Mouse (Mus musculus) heart, embryonic 13.5 days (tissue): ENCODE measurements at regions not wholly inside any gene's neighbourhood (a gene's known extent, or its start where the extent isn't known, plus 50 kb on each side); places are given as distances from the start of the nearest gene placed in this dataset. TPM values are rescaled to one million over a fixed set of nuclear protein-coding genes. Genes with fewer than 3 reads are reported as not detected.

ENCODE experiments used
- ATAC-seq: fragments of 200-750 bp; cut with Nextera tagmentation; 2 replicates; pipeline ENCODE4 v1.8.0; 2017; ENCODE audit warnings: moderate TSS enrichment; ENCODE audit not compliant: insufficient number of reproducible peaks, low FRiP score, low TSS enrichment; ENCODE audit errors: extremely low read depth
- H3K27ac ChIP-seq: fragments of 300-500 bp; sonication (generic); replicated peaks from 2 replicates; pipeline ENCODE4 v1.5.1; 2015; ENCODE audit warnings: moderate library complexity, mild to moderate bottlenecking, inconsistent platforms
- H3K27me3 ChIP-seq: fragments of 300-500 bp; sonication (generic); replicated peaks from 2 replicates; pipeline ENCODE4 v1.6.1; 2015; ENCODE audit warnings: mild to moderate bottlenecking, inconsistent platforms
- H3K36me3 ChIP-seq: fragments of 300-500 bp; sonication (generic); 2 replicates; pipeline ENCODE4 v1.6.1; 2015; ENCODE audit warnings: mild to moderate bottlenecking, inconsistent platforms
- H3K4me1 ChIP-seq: fragments of 300-500 bp; sonication (generic); 2 replicates; pipeline ENCODE4 v1.6.1; 2015; ENCODE audit warnings: inconsistent platforms
- H3K4me2 ChIP-seq: fragments of 300-500 bp; sonication (generic); 2 replicates; pipeline ENCODE4 v1.6.1; 2015; ENCODE audit warnings: inconsistent platforms, mild to moderate bottlenecking, moderate library complexity
- H3K4me3 ChIP-seq: fragments of 300-500 bp; sonication (generic); 2 replicates; pipeline ENCODE4 v1.5.1; 2015; ENCODE audit warnings: moderate library complexity, mild to moderate bottlenecking, inconsistent platforms
- H3K9ac ChIP-seq: fragments of 300-500 bp; sonication (generic); 2 replicates; pipeline ENCODE4 v1.6.1; 2015; ENCODE audit warnings: inconsistent platforms, mild to moderate bottlenecking, moderate library complexity
- H3K9me3 ChIP-seq: fragments of 300-500 bp; sonication (generic); 2 replicates; pipeline ENCODE4 v1.6.1; 2016; ENCODE audit warnings: inconsistent platforms
- WGBS: fragments of 180-500 bp; shearing (Covaris S2); methylation state at CpG from one replicate; pipeline ENCODE4 v1.1.7; 2015; ENCODE audit warnings: mixed read lengths; 5-methylcytosine and 5-hydroxymethylcytosine counted together
- microRNA-seq: library from miRNA; unstranded; fragments of <30 nt; microRNA quantifications from one replicate; pipeline ENCODE4, GENCODE M21; 2016

DNA sequence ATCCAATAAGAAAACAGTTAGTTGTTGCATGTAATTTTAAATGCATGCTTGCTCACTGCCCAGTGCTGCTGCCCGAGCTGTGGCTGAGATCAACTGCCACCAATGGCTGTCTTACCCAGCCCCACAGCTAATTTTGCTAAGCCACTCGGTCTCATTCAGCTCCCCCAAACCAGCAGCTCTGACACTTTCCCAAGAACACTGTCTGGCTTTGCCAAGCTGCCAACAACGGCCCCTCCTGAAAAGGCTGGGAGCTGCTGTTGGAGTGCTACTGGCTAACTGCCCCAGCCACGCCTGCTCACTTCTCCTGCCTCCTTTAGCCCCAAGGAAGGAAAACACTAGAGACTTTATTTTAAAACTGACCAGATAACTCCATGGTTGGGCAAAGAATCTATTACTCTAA, 1227.1 kb downstream of the A830018L16Rik start:
- no peak overlapping the region for H3K9ac ChIP-seq
- no peaks in the 10 kb centered on the region for H3K9me3 ChIP-seq
- ATAC-seq: no peak
- H3K4me3 ChIP-seq: no peak overlapping the region
- 45% methylated on average over 4 of the region's 4 CpGs for WGBS
- H3K4me2 ChIP-seq: no peak overlapping the region
- no peak overlapping the region for H3K27ac ChIP-seq
- no peaks in the 10 kb centered on the region for H3K4me1 ChIP-seq
- H3K36me3 ChIP-seq: no peaks in the 10 kb centered on the region
- no peaks in the 10 kb centered on the region for H3K27me3 ChIP-seq

Small RNA genes lying in the stretch of these regions (microRNA-seq; reads per million reads assigned to microRNA genes)
- not detected for gene Mir6341
